Mouse (Mus musculus) kidney, postnatal 0 days (tissue): ENCODE data around the gene Mfsd4b5. TPM values are rescaled to one million over a fixed set of nuclear protein-coding genes. Genes with fewer than 3 reads are reported as not detected.
"Not testable (repeated sequence)": the region's sequence is repeated elsewhere in the genome, so short reads cannot be mapped to it uniquely, and the experiment has no call there.

ENCODE experiments used
- ATAC-seq: fragments of 200-750 bp; cut with Nextera tagmentation; replicated peaks from 2 replicates; pipeline ENCODE4 v1.8.0; 2017; ENCODE audit warnings: low read depth, moderate number of reproducible peaks, moderate TSS enrichment, moderate library complexity; ENCODE audit not compliant: low FRiP score
- DNase-seq: peaks from one replicate; pipeline ENCODE4 v3.0.0-alpha.2; 2016; ENCODE audit warnings: low spot score
- H3K27ac ChIP-seq: fragments of 300-500 bp; sonication (generic); 2 replicates; pipeline ENCODE4 v1.5.1; 2014; ENCODE audit warnings: mild to moderate bottlenecking
- H3K27me3 ChIP-seq: fragments of 300-500 bp; sonication (generic); 2 replicates; pipeline ENCODE4 v1.6.1; 2014; ENCODE audit warnings: low read length, mixed read lengths; ENCODE audit not compliant: insufficient read depth
- H3K36me3 ChIP-seq: fragments of 300-500 bp; sonication (generic); 2 replicates; pipeline ENCODE4 v1.6.1; 2014; ENCODE audit warnings: low read length, mixed read lengths; ENCODE audit not compliant: insufficient read depth
- H3K4me1 ChIP-seq: fragments of 300-500 bp; sonication (generic); replicated peaks from 2 replicates; pipeline ENCODE4 v1.6.1; 2014; ENCODE audit warnings: antibody characterized with exemption, low read length, mixed read lengths; ENCODE audit not compliant: insufficient read depth
- H3K4me2 ChIP-seq: fragments of 300-500 bp; sonication (generic); 2 replicates; pipeline ENCODE4 v1.6.1; 2014; ENCODE audit warnings: mild to moderate bottlenecking, low read length, moderate library complexity, mixed read lengths
- H3K4me3 ChIP-seq: fragments of 300-500 bp; sonication (generic); replicated peaks from 2 replicates; pipeline ENCODE4 v1.5.1; 2014; ENCODE audit warnings: low read depth, low read length
- H3K9ac ChIP-seq: fragments of 300-500 bp; sonication (generic); 2 replicates; pipeline ENCODE4 v1.6.1; 2014; ENCODE audit warnings: low read depth, low read length
- H3K9me3 ChIP-seq: fragments of 300-500 bp; sonication (generic); replicated peaks from 2 replicates; pipeline ENCODE4 v1.6.1; 2016; ENCODE audit warnings: low read length, inconsistent platforms, mixed read lengths
- CTCF ChIP-seq: IDR thresholded peaks from 2 replicates; pipeline ENCODE4 v1.5.1; 2016; ENCODE audit warnings: antibody characterized with exemption, low read depth, mild to moderate bottlenecking, moderate library complexity
- WGBS: fragments of 180-500 bp; shearing (Covaris S2); extraction: QIAGEN DNeasy Blood & Tissue Kit; methylation state at CpG from one replicate; pipeline ENCODE4 v1.1.7; 2014; 5-methylcytosine and 5-hydroxymethylcytosine counted together
- polyA plus RNA-seq: library from polyadenylated mRNA; unstranded; fragments of >200 nt; fragmentation: Nextera tagmentation; extraction: Ambion mirVana; gene quantifications from 2 replicates; pipeline ENCODE4 v1.2.1, GENCODE M21; 2015

Mfsd4b5 gene
- polyA plus RNA-seq, 1 experiment from 2014 or later: 11.8 TPM

DNA sequence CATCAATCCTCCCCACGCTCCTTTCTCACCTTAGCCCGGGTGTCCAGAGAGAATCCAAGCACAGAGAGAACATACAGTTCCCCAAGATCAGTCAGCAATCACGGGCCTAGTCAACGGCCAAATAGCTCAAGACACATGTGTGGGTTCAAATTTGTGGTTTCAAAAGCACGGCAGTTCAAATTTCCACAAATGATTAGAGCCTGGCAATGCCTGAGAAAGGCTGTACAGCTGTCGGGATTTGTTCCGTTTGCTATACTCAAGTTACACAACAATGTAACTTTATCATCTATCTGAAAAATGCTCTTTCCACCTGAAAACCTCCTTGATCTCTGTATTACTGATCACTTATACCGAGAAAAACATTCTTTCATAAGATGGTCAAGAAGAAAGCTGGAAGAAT, 39.1 kb upstream of the Mfsd4b5 start:
- 50% methylated on average over 8 of the region's 8 CpGs for WGBS
- peak overlapping the region; percentile 50; the same call in 1 of the 2 replicates for H3K27ac ChIP-seq

GRCm38 (mm10) chr10:40024554-40025428, 38.3 kb upstream of the Mfsd4b5 start, which contains the start of gene Mfsd4b1:
TSS of gene Mfsd4b1 (minus strand) at chr10:40025268.
- ATAC-seq (peak; percentile 96), DNase-seq (peak; percentile 95)
- H3K9me3 ChIP-seq: no peaks in the 10 kb centered on the region
- H3K9ac ChIP-seq: peak within 1 kb of the TSS; percentile 74
- H3K36me3 ChIP-seq: no peaks in the 10 kb centered on the region
- WGBS: 2% methylated on average over 46 of the region's 46 CpGs
- peak within 1 kb of the TSS; percentile 96 for H3K4me2 ChIP-seq
- TF ChIP-seq CTCF: no peak; the same call in 1 of the 2 replicates
- peak within 1 kb of the TSS; percentile 55 for H3K4me3 ChIP-seq
- H3K27ac ChIP-seq: peak within 1 kb of the TSS; percentile 91
- H3K4me1 ChIP-seq: peaks cover 8% of the 10 kb centered on the region; the same call in 1 of the 2 replicates
- no peaks in the 10 kb centered on the region for H3K27me3 ChIP-seq

More for the DNA sequence above, 39.1 kb upstream of the Mfsd4b5 start:
- H3K27me3 ChIP-seq: no peaks in the 10 kb centered on the region
- H3K9ac ChIP-seq: no peak overlapping the region
- H3K4me1 ChIP-seq: peaks cover 8% of the 10 kb centered on the region; the same call in 1 of the 2 replicates
- H3K36me3 ChIP-seq: no peaks in the 10 kb centered on the region
- ATAC-seq (no peak), DNase-seq (no peak)
- H3K4me2 ChIP-seq: peak overlapping the region; percentile 96
- H3K4me3 ChIP-seq: no peak overlapping the region
- no peak for TF ChIP-seq CTCF
- H3K9me3 ChIP-seq: no peaks in the 10 kb centered on the region

DNA sequence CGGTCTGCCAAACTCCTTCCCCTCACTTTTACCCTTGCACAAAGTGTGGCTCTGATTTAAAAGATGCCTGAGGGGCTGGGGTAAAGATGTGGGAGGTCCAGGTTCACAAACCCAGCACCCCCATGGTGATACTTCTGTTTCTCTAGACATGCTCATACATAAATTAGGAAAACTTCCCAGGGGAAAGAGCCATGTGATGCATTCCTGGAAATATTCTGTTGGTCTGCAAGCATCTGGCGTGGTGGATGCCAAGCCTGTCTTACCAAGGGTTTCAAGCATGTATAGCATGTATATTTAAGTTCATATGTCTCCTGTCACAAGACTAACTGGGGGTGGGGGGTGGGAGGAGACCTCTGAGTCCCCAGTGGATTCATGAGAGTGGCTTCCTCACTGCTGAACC, 34.0 kb upstream of the Mfsd4b5 start:
- no peak for TF ChIP-seq CTCF
- Histone ChIP-seq H3K27me3 (no peaks in the 10 kb centered on the region), H3K9me3 (no peaks in the 10 kb centered on the region), H3K36me3 (no peaks in the 10 kb centered on the region), H3K4me2 (no peak overlapping the region), H3K9ac (no peak overlapping the region), H3K27ac (no peak overlapping the region), H3K4me3 (no peak overlapping the region), H3K4me1 (peaks cover 10% of the 10 kb centered on the region; the same call in 1 of the 2 replicates)
- no peak for DNase-seq
- 59% methylated on average over 2 of the region's 2 CpGs for WGBS
- no peak for ATAC-seq

- no peaks in the 10 kb centered on the region for H3K27me3 ChIP-seq
Observed at GRCm38 (mm10) chr10:40019492-40019891, 33.0 kb upstream of the Mfsd4b5 start.

GRCm38 (mm10) chr10:40018261-40018860, 31.9 kb upstream of the Mfsd4b5 start:
- H3K9ac ChIP-seq: no peak overlapping the region
- 0 out of 2 replicates have a peak, but pooled peaks cover 4% of the 10 kb centered on the region for H3K4me1 ChIP-seq
- no peak overlapping the region for H3K4me3 ChIP-seq
- no peak for TF ChIP-seq CTCF
- no peaks in the 10 kb centered on the region for H3K36me3 ChIP-seq
- peak; percentile 27 for DNase-seq
- H3K4me2 ChIP-seq: no peak overlapping the region
- H3K27me3 ChIP-seq: no peaks in the 10 kb centered on the region
- WGBS: 69% methylated on average over 5 of the region's 5 CpGs
- peak; percentile 54; the same call in 1 of the 2 replicates for ATAC-seq
- no peaks in the 10 kb centered on the region for H3K9me3 ChIP-seq
- peak overlapping the region; percentile 70; the same call in 1 of the 2 replicates for H3K27ac ChIP-seq

More at GRCm38 (mm10) chr10:40019492-40019891, 33.0 kb upstream of the Mfsd4b5 start:
- WGBS: 52% methylated on average over 3 of the region's 3 CpGs
- no peak for ATAC-seq
- H3K9me3 ChIP-seq: no peaks in the 10 kb centered on the region
- H3K36me3 ChIP-seq: no peaks in the 10 kb centered on the region
- no peak overlapping the region for H3K4me3 ChIP-seq
- H3K9ac ChIP-seq: no peak overlapping the region
- no peak for DNase-seq
- 0 out of 2 replicates have a peak, but pooled peaks cover 5% of the 10 kb centered on the region for H3K4me1 ChIP-seq
- no peak for TF ChIP-seq CTCF
- H3K27ac ChIP-seq: peak overlapping the region; percentile 70; the same call in 1 of the 2 replicates
- no peak overlapping the region for H3K4me2 ChIP-seq

GRCm38 (mm10) chr10:40009591-40009990, 23.1 kb upstream of the Mfsd4b5 start:
- Histone ChIP-seq H3K27me3 (no peaks in the 10 kb centered on the region), H3K9ac (no peak overlapping the region), H3K36me3 (no peaks in the 10 kb centered on the region), H3K4me3 (no peak overlapping the region), H3K4me1 (no peaks in the 10 kb centered on the region), H3K4me2 (no peak overlapping the region), H3K27ac (no peak overlapping the region), H3K9me3 (no peaks in the 10 kb centered on the region)
- no peak for TF ChIP-seq CTCF
- WGBS: 91% methylated on average over 11 of the region's 11 CpGs
- DNase-seq (no peak), ATAC-seq (no peak)

DNA sequence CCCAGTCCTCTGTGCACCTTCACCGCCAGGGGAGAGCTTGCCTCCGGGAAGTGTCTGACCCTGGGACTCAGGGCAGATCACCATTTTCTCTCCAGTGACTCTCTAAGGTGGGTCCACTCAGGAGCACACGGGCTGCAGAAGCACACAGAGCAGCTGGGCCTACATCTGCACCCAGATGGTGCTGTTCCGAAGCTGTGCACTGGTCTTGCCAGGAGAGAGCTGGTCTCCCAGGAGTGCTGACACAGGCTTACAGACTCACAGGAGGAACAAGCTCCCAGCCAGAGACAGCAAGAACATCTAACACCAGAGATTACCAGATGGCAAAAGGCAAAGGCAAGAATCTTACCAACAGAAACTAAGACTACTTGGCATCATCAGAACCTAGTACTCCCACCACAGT, 22.4 kb upstream of the Mfsd4b5 start:
- DNase-seq, H3K4me3 ChIP-seq, H3K4me1 ChIP-seq, H3K4me2 ChIP-seq, H3K27me3 ChIP-seq, H3K27ac ChIP-seq, H3K36me3 ChIP-seq, H3K9me3 ChIP-seq, H3K9ac ChIP-seq, ATAC-seq: not testable (repeated sequence)
- WGBS: 67% methylated on average over 4 of the region's 4 CpGs
